Mouse (Mus musculus) liver, adult (tissue): ENCODE results near the gene Trim33.

Source experiments
- GATA4 ChIP-seq: IDR thresholded peaks from 2 replicates; pipeline ENCODE4 v1.6.1; 2014; ENCODE audit warnings: mild to moderate bottlenecking, low read length; ENCODE audit not compliant: insufficient replicate concordance

The Trim33 gene

DNA sequence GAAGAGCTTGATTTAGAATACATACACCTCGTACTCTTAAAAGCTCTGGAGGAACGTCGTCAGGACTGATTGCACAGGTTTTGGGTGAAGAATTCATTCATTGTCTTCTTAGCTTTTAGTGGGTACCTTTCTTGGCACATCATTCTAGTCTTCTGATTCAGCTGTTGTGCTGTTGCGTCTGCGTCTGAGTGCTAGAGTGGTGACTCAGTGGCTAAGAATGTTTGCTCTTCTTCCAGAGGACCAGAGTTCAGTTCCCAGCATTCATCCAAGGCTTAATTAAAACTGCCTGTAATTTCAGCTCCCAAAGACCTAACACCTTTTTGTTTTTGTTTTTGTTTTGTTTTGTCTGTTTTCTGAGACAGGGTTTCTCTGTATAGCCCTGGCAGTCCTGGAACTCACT lies 30.2 kb downstream of the Trim33 start:
- TF ChIP-seq GATA4: no peak

DNA sequence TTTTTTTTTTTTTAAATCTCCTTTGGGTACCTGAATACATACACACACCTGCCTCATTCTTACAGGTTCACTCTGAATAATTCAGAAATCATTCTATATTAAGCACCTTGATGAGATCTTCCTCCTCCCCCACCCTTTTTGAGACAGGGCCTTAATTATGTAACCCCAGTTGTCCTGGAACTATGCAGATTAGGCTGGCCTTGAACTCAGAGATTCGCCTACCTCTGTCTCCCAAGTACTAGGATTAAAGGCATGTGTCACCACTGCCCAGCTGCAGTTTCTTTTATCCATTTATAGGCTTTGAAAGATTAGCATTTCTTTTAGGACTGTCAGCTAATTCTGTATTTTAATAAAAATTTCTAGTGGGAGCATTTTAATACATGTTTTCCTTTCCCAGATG lies 30.7 kb downstream of the Trim33 start:
- TF ChIP-seq GATA4: no peak

DNA sequence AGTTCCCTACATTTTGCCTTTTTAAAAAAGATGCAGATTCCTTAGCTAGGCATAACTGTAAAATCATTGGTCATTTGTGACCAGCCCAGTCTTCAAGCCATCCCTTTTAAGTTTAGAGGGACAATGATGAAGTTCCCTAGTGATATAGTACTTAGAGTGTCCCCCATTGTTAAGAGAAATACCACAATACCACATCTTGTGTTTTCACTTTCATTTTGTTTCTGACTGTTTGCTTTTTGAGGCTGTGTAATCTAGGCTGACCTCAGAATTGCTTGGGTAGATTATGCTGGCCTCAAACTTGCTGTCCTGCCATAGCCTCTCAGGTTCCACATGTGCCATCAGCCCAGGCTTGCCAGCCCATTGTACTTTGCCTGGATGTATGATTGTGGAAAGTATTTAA lies 35.2 kb downstream of the Trim33 start:
- no peak for TF ChIP-seq GATA4

DNA sequence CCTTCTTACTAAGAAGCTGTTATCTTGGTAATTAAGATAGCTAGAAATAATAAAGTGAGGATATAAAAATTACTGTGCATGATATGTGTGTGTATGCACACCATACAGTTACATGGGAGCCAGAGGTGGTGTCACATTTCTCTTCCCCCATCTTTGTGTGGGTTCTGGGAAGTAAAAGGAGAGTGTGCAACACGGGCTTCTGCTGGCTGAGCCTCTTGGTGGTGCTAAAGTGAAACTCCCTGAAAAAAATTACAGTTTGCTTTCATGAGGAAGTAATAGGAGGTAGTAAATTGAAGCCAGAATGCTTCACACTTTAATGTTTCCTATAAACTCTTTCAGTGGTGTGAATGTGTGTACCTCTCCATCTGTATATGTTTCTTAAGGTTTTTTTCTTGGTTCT lies 56.3 kb downstream of the Trim33 start:
- no peak for TF ChIP-seq GATA4

DNA sequence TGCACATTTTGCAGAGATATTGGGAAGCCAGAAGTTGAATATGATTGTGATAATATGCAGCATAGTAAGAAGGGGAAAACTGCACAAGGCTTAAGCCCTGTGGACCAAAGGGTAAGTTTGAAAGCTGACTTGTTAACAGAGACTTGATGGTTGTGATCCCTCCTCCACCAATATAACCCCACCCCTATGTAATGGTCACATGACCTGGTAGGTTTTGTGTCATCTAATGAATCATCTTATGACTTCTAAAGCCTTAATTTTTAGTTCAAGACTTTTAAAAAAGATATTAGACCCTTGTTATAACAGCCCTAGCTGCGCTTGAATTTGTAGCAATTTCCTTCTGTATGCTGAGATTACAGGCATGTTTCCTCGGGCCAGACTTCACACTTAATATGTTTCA lies 67.6 kb downstream of the Trim33 start:
- TF ChIP-seq GATA4: no peak

DNA sequence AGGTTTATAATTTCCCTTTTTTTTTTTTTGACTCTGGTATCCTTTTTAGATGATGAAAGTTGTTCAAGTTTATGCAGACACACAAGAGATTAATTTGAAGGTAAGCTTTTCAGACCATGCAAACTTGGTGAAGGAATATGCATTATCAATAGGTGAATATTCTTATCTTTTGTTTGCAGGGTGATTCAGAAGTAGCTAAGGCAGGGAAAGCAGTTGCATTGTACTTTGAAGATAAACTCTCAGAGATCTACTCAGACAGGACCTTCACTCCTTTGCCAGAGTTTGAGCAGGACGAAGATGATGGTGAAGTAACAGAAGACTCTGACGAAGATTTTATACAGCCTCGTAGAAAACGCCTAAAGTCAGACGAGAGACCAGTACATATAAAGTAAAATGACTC lies 74.4 kb downstream of the Trim33 start:
- TF ChIP-seq GATA4: no peak

DNA sequence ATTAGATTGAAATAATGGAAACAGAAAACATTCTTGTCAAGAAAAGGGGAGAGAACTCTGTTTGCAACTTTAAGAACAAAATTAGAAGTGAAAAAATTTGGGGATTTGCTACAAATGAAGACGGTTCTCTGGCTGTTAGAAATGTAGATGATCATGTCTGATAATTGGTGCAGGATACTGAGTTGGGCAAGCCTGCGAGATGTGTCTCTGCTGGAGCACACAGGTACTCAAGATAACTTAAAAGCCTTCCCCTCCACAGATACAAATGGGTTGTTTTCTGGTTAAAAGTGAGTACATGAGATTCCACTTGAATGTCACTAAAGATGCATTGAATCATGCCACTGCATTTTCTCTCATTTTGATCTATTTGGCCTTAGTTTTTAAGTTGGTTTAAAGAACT lies 74.9 kb downstream of the Trim33 start:
- no peak for TF ChIP-seq GATA4

DNA sequence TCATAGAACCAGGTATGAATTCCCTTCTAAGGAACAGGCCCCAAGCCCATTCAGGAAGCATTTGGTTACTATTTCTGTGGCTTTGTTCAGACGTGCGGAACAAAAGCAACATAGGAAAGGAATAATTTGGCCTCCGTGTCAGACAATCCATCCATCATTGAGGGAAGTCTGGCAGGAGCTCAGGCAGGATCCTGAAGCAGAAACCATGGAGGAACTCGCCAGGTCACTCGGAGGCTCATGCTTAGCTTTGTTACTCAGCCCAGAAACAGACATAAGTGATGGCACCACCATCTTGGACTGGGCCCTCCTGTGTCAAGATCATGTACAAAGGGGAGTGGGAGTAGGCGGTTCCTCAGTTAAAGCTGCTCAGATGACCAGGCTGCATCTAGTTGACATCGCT lies 82.1 kb downstream of the Trim33 start:
- no peak for TF ChIP-seq GATA4

DNA sequence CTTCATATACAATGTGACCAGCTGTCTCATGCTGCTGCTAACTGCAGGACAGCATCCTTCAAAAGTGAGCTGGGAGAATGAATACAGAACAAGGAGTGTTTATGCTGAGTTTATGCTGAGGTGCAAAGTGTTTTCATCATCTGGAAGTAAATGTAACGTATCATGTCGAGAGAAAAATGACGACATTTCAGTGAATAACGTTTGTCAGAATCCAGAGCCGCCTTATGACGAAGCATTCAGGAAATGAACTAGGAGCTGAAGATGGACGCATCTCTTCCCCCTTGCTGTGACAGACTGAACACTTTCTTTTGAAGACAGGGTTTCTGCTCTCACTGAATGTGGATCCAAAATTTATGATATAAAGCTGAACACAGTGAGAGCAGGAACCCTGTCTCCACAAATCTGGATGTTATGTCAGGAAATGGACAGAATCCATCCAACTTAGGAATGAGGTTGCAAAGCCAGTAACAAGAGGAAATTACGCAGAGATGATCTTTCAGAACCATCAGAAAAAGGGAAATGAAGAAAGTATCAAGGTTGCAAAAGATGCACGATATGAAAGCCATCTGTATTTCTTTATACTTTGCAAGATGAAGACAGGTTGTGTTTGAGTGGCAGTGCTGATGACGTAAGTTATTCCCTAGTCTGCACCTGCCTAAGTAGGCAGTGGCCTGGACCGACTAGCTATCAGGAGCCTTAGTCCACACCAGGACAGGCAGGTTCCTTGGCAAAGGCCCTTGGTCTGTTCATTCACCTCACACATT lies 85.3 kb downstream of the Trim33 start:
- TF ChIP-seq GATA4: no peak

DNA sequence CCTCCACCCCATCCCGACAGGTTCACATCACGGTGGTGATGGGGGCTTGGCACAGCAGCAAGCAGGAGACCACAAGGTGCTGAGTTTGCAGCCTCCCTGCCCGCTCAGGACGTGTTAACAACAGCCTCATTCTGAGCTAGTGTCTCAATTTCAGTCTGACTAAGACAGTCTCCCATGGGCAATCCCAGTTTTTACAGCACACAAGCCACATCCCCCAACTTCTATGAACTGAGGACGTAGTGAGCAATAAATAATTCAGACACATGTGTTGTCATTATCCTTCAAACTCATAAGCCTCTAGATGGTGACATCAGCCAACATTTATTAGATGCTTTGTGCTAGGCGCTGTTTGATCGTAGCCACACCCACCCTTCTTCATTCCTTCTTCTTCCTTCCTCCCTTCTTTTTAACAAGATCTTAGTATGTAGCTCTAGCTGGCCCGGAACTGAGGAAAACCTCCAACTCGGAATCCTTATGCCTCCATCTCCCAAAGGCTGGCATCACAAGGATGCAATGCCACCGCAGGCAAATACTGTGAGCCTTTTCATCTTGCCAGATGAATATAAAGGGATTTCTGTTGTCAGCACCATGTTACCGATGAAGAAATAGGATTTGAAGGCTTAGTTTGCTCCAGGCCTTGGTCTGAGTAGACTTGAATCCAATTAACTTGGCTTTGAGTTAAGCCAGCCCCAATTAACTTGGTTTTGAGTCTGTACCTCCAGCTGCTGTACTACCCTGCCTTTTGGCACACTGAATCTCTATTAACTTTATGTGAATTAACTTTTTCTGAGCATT lies 88.3 kb downstream of the Trim33 start:
- no peak for TF ChIP-seq GATA4

DNA sequence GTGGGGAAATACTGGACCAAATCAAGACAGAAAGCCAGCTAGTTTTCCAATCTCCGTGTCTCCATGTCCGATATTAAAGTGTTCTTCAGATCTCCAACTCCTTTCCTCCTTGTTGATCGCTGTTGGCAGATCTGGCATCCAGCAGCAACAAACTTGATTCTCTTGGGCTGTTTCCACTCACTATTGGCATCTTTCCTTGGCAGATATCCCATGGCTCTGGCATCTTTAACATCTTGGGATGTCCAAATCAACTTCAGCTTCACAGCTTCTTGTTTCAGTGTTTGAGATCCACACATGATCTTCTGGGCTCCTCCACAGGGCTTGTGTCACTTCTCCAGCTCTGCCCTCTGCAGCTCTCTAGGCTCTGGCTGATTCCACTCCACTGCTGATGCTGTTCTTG lies 89.6 kb downstream of the Trim33 start:
- TF ChIP-seq GATA4: no peak

DNA sequence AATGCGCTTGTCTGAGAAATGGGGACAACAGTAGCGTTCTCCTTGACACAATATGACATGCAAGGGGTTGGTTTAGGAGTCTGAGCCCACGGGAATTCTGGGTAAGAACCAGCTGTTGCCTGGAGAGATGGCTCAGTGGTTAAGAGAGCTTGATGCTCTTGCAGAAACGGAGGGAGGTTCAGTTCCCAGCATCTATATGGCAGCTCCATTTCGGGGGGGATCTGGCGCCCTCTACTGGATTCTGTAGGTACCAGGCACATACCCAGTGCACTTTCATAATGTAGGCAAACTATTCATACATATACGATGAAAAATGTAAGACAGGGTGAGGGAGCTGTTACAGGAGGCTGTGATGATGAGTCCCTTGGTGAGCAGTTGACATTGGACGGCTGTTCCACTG lies 94.9 kb downstream of the Trim33 start:
- no peak for TF ChIP-seq GATA4

DNA sequence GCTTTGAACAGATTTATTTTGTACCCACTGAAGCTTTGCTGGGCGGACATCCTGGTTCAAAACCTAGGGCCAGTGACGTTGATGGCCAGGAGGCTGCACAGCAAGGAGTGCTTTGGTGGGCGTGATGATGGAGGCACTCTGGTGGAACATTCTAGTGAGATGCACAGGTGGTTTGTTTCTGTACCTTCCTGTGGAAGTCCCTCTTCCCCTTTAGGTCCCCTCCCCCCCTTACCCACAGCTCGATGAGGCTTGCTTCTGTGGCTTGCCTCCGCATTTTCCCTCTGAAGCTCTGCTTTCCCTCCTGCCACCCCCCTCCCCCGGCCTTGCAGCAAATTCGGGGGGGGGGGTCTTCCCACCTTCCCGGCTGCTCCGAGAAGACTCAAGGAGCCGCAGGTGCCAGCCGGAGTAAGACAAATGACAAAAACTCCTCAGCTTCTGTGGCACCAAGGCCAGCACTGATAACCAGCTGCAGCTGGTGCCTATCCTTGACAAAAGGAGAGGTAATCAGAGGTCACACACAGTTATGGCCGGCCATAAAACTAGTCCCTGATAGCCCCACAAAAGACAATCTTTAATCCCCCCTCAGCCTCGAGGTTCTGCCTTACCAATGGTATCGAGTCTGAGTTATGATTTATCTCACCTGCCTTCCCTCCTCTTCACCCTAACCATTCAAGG lies 96.2 kb downstream of the Trim33 start:
- no peak for TF ChIP-seq GATA4

DNA sequence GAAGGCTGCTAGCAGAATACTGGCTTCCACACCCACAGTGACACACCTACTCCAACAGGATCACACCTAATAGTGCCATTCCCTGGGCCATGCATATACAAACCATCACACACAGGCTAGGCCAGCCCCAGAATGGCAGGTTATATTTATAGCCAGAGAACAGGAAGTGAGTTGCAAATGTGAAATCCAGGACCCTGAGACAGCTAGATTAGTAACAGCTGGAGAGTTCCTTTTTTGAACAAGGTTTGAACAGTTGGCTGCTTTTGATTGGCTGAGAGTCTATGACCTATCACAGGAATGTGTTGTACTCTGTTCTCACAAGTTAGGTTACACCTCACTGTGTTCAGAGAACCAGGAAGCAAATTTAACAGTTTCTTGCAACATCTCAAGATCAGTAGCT lies 98.9 kb downstream of the Trim33 start:
- TF ChIP-seq GATA4: no peak

DNA sequence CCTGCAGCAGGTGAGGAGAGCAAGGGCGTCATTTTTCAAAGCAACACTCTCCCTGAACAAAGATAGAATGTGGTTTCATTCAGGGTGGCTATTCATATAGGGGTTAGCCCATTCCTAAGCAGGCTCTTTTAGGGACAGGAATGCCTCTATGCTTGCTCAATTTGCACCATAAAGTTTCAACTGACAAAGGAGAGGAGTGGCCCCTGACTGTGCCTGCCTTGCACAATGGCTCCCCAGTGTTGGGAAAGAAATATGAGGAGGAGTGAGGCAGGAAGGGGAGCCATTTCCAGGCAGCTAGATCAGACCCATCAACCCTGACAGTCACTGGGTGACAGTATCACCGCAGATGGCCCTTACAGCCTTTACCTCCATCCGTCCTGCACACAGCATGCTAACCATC lies 100.3 kb downstream of the Trim33 start:
- TF ChIP-seq GATA4: no peak

DNA sequence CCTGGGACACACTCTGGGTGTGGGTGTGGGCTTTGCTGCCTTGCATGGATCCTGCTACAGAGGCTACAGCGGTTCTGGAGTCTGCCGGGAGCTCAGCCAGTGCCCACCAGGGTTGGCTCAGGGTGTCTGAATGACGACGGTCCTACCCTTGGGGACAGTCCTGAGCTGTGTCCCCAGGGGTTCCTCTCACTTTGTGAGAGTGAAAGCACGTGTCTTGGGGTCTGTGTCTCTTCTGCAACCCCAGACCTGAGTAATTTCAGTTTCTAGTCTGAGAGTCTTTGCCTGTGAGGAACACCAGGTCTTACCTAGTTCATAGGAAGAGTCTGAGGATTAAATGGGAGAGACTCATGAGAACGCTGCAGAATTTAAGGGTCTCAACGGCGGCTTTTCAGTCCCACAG lies 101.7 kb downstream of the Trim33 start:
- no peak for TF ChIP-seq GATA4

DNA sequence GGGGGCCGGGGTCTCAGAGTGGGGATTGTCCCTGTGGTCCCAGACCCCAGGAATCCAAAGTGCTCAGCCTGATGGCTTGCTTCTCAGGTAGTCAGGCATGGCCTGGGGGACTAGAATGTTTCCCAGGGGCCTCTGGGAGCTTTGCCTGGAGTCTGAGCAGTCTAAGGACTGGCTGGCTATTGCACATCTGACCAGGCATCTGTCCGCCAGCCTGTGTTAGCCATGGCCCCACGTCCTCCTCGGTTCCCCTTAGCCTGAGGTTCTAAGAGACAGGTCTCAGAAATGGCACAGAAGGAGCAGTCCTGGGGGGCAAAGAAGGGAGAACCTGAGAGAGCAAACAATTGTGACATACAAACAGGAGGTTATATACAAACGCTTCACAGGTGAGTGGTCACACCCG lies 102.3 kb downstream of the Trim33 start:
- no peak for TF ChIP-seq GATA4
